Mouse (Mus musculus) CH12.LX (cell line): ENCODE results near the gene Klk8. TPM values are rescaled to one million over a fixed set of nuclear protein-coding genes. Genes with fewer than 3 reads are reported as not detected.

Experiments
- DNase-seq: peaks from one replicate; pipeline ENCODE4 v3.0.0-alpha.2; 2013; ENCODE audit errors: extremely low read depth
- H3K27ac ChIP-seq: 2 replicates; pipeline ENCODE4 v1.5.1; 2012; ENCODE audit warnings: low read depth, mild to moderate bottlenecking, control low read depth, moderate library complexity; ENCODE audit not compliant: insufficient read depth
- H3K27me3 ChIP-seq: replicated peaks from 2 replicates; pipeline ENCODE3; 2012; ENCODE audit warnings: inconsistent platforms
- H3K36me3 ChIP-seq, 2 experiments: replicated peaks in 1 of 2; 2 replicates each; pipeline versions ENCODE3 to v1.6.1; 2012; ENCODE audit warnings: inconsistent platforms in 1 of 2, low read length in 1 of 2, mild to moderate bottlenecking in 1 of 2, mixed read lengths in 1 of 2, moderate library complexity in 1 of 2; ENCODE audit not compliant: control insufficient read depth in 1 of 2, insufficient read depth in 1 of 2
- H3K4me1 ChIP-seq, 2 experiments: 2 replicates each; pipeline ENCODE4 v1.6.1; 2012; ENCODE audit warnings: inconsistent platforms in 1 of 2, moderate library complexity in 1 of 2; ENCODE audit not compliant: insufficient read depth in 2 of 2, control insufficient read depth in 1 of 2
- H3K4me2 ChIP-seq: 2 replicates; pipeline ENCODE4 v1.6.1; 2012; ENCODE audit warnings: low read depth, mild to moderate bottlenecking, control low read depth; ENCODE audit not compliant: poor library complexity, insufficient read depth, severe bottlenecking
- H3K4me3 ChIP-seq, 3 experiments: fragments of 150-350 bp in 1 of 3; sonication (generic) in 1 of 3; replicated peaks in 1 of 3; 2 replicates each; pipeline versions ENCODE3 to v1.5.1; 2011 to 2012; ENCODE audit warnings: low read depth in 2 of 3, low read length in 2 of 3, mild to moderate bottlenecking in 2 of 3, moderate library complexity in 2 of 3, control low read depth in 1 of 3, improper control_type of control experiment in 1 of 3, inconsistent platforms in 1 of 3, mixed read lengths in 1 of 3; ENCODE audit not compliant: poor library complexity in 1 of 3
- H3K79me2 ChIP-seq: replicated peaks from 2 replicates; pipeline ENCODE4 v1.6.1; 2012; ENCODE audit warnings: mild to moderate bottlenecking, moderate library complexity; ENCODE audit not compliant: control insufficient read depth, poor library complexity, insufficient read depth, severe bottlenecking; ENCODE audit errors: extremely low read depth
- H3K9ac ChIP-seq: 2 replicates; pipeline ENCODE4 v1.6.1; 2012; ENCODE audit warnings: low read depth, mild to moderate bottlenecking, control low read depth, moderate library complexity; ENCODE audit not compliant: insufficient read depth
- H3K9me3 ChIP-seq: replicated peaks from 2 replicates; pipeline ENCODE3; 2012; ENCODE audit warnings: low read length, inconsistent platforms, mixed read lengths
- CTCF ChIP-seq, 2 experiments: IDR thresholded peaks in 1 of 2; conservative IDR thresholded peaks in 1 of 2; 2 replicates each; pipeline ENCODE4 v1.5.1; 2011 to 2012; ENCODE audit warnings: low read depth in 2 of 2, low read length in 2 of 2, improper control_type of control experiment in 1 of 2, inconsistent platforms in 1 of 2, mild to moderate bottlenecking in 1 of 2, moderate library complexity in 1 of 2
- E2F4 ChIP-seq: IDR thresholded peaks from 2 replicates; pipeline ENCODE4 v1.6.1; 2011; ENCODE audit warnings: low read depth, low read length, improper control_type of control experiment; ENCODE audit not compliant: insufficient replicate concordance
- GABPA ChIP-seq: IDR thresholded peaks from 2 replicates; pipeline ENCODE4 v1.6.1; 2012; ENCODE audit warnings: low read depth, low read length, improper control_type of control experiment, inconsistent platforms; ENCODE audit not compliant: insufficient replicate concordance
- HCFC1 ChIP-seq: IDR thresholded peaks from 2 replicates; pipeline ENCODE4 v1.6.1; 2012; ENCODE audit warnings: low read depth, mild to moderate bottlenecking, inconsistent platforms, low read length, improper control_type of control experiment
- JUN ChIP-seq: IDR thresholded peaks from 2 replicates; pipeline ENCODE4 v1.6.1; 2011; ENCODE audit warnings: low read depth, mild to moderate bottlenecking, low read length, improper control_type of control experiment, moderate library complexity; ENCODE audit not compliant: insufficient read depth
- JUND ChIP-seq: conservative IDR thresholded peaks from 2 replicates; pipeline ENCODE4 v1.6.1; 2011; ENCODE audit warnings: low read depth, low read length, improper control_type of control experiment
- MAX ChIP-seq: IDR thresholded peaks from 2 replicates; pipeline ENCODE4 v1.6.1; 2011; ENCODE audit warnings: low read length, improper control_type of control experiment
- MAZ ChIP-seq: IDR thresholded peaks from 2 replicates; pipeline ENCODE4 v1.6.1; 2012; ENCODE audit warnings: low read depth, mild to moderate bottlenecking, inconsistent platforms, low read length, improper control_type of control experiment, moderate library complexity
- MEF2A ChIP-seq: IDR thresholded peaks from 2 replicates; pipeline ENCODE4 v1.6.1; 2014; ENCODE audit warnings: low read depth, mild to moderate bottlenecking, inconsistent platforms, low read length, improper control_type of control experiment, borderline replicate concordance
- MXI1 ChIP-seq: IDR thresholded peaks from 2 replicates; pipeline ENCODE4 v1.6.1; 2011; ENCODE audit warnings: mild to moderate bottlenecking, low read depth, low read length, improper control_type of control experiment
- MYC ChIP-seq: IDR thresholded peaks from 2 replicates; pipeline ENCODE4 v1.6.1; 2011; ENCODE audit warnings: low read depth, mild to moderate bottlenecking, improper control_type of control experiment, low read length
- NRF1 ChIP-seq: IDR thresholded peaks from 2 replicates; pipeline ENCODE4 v1.6.1; 2014; ENCODE audit warnings: low read depth, mild to moderate bottlenecking, inconsistent platforms, low read length, improper control_type of control experiment, moderate library complexity
- POLR2A ChIP-seq: IDR thresholded peaks from 2 replicates; pipeline ENCODE4 v1.6.1; 2011; ENCODE audit warnings: low read depth, mild to moderate bottlenecking, improper control_type of control experiment, low read length
- RCOR1 ChIP-seq: conservative IDR thresholded peaks from 2 replicates; pipeline ENCODE4 v1.6.1; 2012; ENCODE audit warnings: low read depth, mild to moderate bottlenecking, inconsistent platforms, low read length, improper control_type of control experiment
- TCF12 ChIP-seq: IDR thresholded peaks from 2 replicates; pipeline ENCODE4 v1.6.1; 2014; ENCODE audit warnings: low read depth, mild to moderate bottlenecking, inconsistent platforms, low read length, improper control_type of control experiment
- UBTF ChIP-seq: IDR thresholded peaks from 2 replicates; pipeline ENCODE4 v1.6.1; 2012; ENCODE audit warnings: low read depth, mild to moderate bottlenecking, inconsistent platforms, low read length, improper control_type of control experiment, moderate library complexity
- USF1 ChIP-seq: IDR thresholded peaks from 2 replicates; pipeline ENCODE4 v1.6.1; 2014; ENCODE audit warnings: low read depth, mild to moderate bottlenecking, inconsistent platforms, low read length, improper control_type of control experiment
- USF2 ChIP-seq: conservative IDR thresholded peaks from 2 replicates; pipeline ENCODE4 v1.6.1; 2011; ENCODE audit warnings: low read depth, low read length, improper control_type of control experiment
- ZC3H11A ChIP-seq: IDR thresholded peaks from 2 replicates; pipeline ENCODE4 v1.6.1; 2012; ENCODE audit warnings: low read depth, mild to moderate bottlenecking, inconsistent platforms, low read length, improper control_type of control experiment
- dilution Hi-C: fragments of 300-500 bp; cut with MboI; formaldehyde crosslinking; loops from 2 replicates; pipeline ENCODE4 v1.14.3; 2020; ENCODE audit warnings: low sequenced_read_pairs; ENCODE audit not compliant: extremely low pct_unique_long_range_greater_than_20kb, extremely low pct_ligation_motif_present
- in situ Hi-C: fragments of 300-500 bp; cut with MboI; formaldehyde crosslinking; loops from 3 replicates; pipeline ENCODE4 v1.14.3; 2019; ENCODE audit warnings: low sequenced_read_pairs, low pct_ligation_motif_present, low pct_unique_long_range_greater_than_20kb, mixed read lengths
- polyA plus RNA-seq: library from polyadenylated mRNA; unstranded; fragments of >175 nt; gene quantifications from 2 replicates; pipeline ENCODE4 v1.2.1, GENCODE M21; 2012; ENCODE audit warnings: low read depth; ENCODE audit not compliant: insufficient read length
- total RNA-seq, 2 experiments: library from RNA; depleted of rRNA; stranded (reverse); fragments of 300-350 nt in 1 of 2; fragments of >200 nt in 1 of 2; gene quantifications; 2 replicates each; pipeline ENCODE4 v1.2.3; 2012 to 2014

Klk8 gene
- total and polyA plus RNA-seq, 3 experiments, result 5.3 to 51.2 (median 5.5) TPM

- TF ChIP-seq JUND (no peak), ZC3H11A (no peak), JUN (no peak), MEF2A (no peak), MXI1 (no peak), USF1 (no peak), UBTF (no peak), CTCF (conservative IDR thresholded peaks at IDR 0.05 in 1 of 2, IDR thresholded peaks at IDR 0.05 in 1 of 2; ENCODE audit: low read depth in 2 of 2, low read length in 2 of 2) (no peak), MAZ (no peak)
- TF ChIP-seq, all 38 proteins: peak for 0
- Histone ChIP-seq H3K9me3 (no peaks in the 10 kb centered on the region), H3K79me2 (no peaks in the 10 kb centered on the region), H3K4me1 (peaks cover 0 to 3% of the 10 kb centered on the region in 2 experiments; a peak in 1 of 4 replicates), H3K4me2 (no peak overlapping the region), H3K27me3 (peaks cover 92% of the 10 kb centered on the region), H3K27ac (no peak overlapping the region), H3K4me3 (no peak overlapping the region), H3K36me3 (no peaks in the 10 kb centered on the region), H3K9ac (no peak overlapping the region)
- DNase-seq, result no peak
- dilution Hi-C loops (no loop called here), in situ Hi-C loops (no loop called here)
Measured at GRCm38 (mm10) chr7:43826056-43826455, 28.7 kb downstream of the Klk8 start.

- Histone ChIP-seq H3K4me3 (no peak overlapping the region), H3K9ac (no peak overlapping the region), H3K79me2 (no peaks in the 10 kb centered on the region), H3K27me3 (peaks cover 90% of the 10 kb centered on the region), H3K4me2 (no peak overlapping the region), H3K4me1 (peaks cover 0 to 3% of the 10 kb centered on the region in 2 experiments; a peak in 1 of 4 replicates), H3K36me3 (no peaks in the 10 kb centered on the region), H3K9me3 (no peaks in the 10 kb centered on the region), H3K27ac (no peak overlapping the region)
- in situ Hi-C loops (no loop called here), dilution Hi-C loops (no loop called here)
- TF ChIP-seq UBTF (no peak), NRF1 (no peak), TCF12 (no peak), ZC3H11A (no peak)
- DNase-seq, result no peak
Measured at GRCm38 (mm10) chr7:43827706-43828105, 30.3 kb downstream of the Klk8 start.

GRCm38 (mm10) chr7:43829006-43829405 lies 31.6 kb downstream of the Klk8 start:
- peaks cover 0 to 3% of the 10 kb centered on the region in 2 experiments; a peak in 1 of 4 replicates for H3K4me1 ChIP-seq
- in situ Hi-C loops (no loop called here), dilution Hi-C loops (no loop called here)
- H3K9me3 ChIP-seq, result no peaks in the 10 kb centered on the region
- H3K4me3 ChIP-seq, result no peak overlapping the region
- H3K9ac ChIP-seq, result no peak overlapping the region
- peaks cover 87% of the 10 kb centered on the region for H3K27me3 ChIP-seq
- no peaks in the 10 kb centered on the region for H3K36me3 ChIP-seq
- no peak for DNase-seq
- no peak overlapping the region for H3K4me2 ChIP-seq
- H3K79me2 ChIP-seq, result no peaks in the 10 kb centered on the region
- no peak overlapping the region for H3K27ac ChIP-seq
- TF ChIP-seq RCOR1, result no peak
- TF ChIP-seq MAZ, result no peak
- no peak for TF ChIP-seq MEF2A
- no peak for TF ChIP-seq E2F4
- TF ChIP-seq MYC, result no peak
- TF ChIP-seq HCFC1, result no peak
- TF ChIP-seq CTCF (conservative IDR thresholded peaks at IDR 0.05 in 1 of 2, IDR thresholded peaks at IDR 0.05 in 1 of 2; ENCODE audit: low read depth in 2 of 2, low read length in 2 of 2), result no peak
- no peak for TF ChIP-seq POLR2A
- no peak for TF ChIP-seq USF2
- TF ChIP-seq MAX, result no peak
- TF ChIP-seq GABPA, result no peak
- no peak for TF ChIP-seq TCF12
